Mouse (Mus musculus) erythroblast, embryonic 14.5 days (primary cell): Measurements from ENCODE around the gene Pappa2.

ENCODE experiments used
- GATA1 ChIP-seq: IDR thresholded peaks from 2 replicates; pipeline ENCODE4 v1.6.1; 2012; ENCODE audit warnings: low read length, inconsistent platforms, mixed read lengths
- TAL1 ChIP-seq: IDR thresholded peaks from 3 replicates; pipeline ENCODE4 v1.6.1; 2012; ENCODE audit warnings: low read length, inconsistent platforms, mixed read lengths

GRCm38 (mm10) chr1:158816479-158816878 is 163.8 kb downstream of the Pappa2 start:
- no peak for TF ChIP-seq GATA1
- TF ChIP-seq TAL1 = no peak
